Mouse (Mus musculus) hindbrain, embryonic 10.5 days (tissue): ENCODE data around the gene Lyar. TPM values are rescaled to one million over a fixed set of nuclear protein-coding genes. Genes with fewer than 3 reads are reported as not detected.

Experiments used
- DNase-seq: peaks from one replicate; pipeline ENCODE4 v3.0.0-alpha.2; 2017; ENCODE audit warnings: low spot score
- H3K27ac ChIP-seq: fragments of 300-500 bp; sonication (generic); 2 replicates; pipeline ENCODE4 v1.5.1; 2016; ENCODE audit warnings: mild to moderate bottlenecking, moderate library complexity
- H3K27me3 ChIP-seq: fragments of 300-500 bp; sonication (generic); 2 replicates; pipeline ENCODE4 v1.6.1; 2016; ENCODE audit warnings: mild to moderate bottlenecking; ENCODE audit not compliant: poor library complexity, insufficient read depth, severe bottlenecking
- H3K36me3 ChIP-seq: fragments of 300-500 bp; sonication (generic); 2 replicates; pipeline ENCODE4 v1.6.1; 2016; ENCODE audit warnings: mild to moderate bottlenecking, moderate library complexity
- H3K4me1 ChIP-seq: fragments of 300-500 bp; sonication (generic); replicated peaks from 2 replicates; pipeline ENCODE4 v1.6.1; 2016; ENCODE audit warnings: mild to moderate bottlenecking
- H3K4me3 ChIP-seq: fragments of 300-500 bp; sonication (generic); 2 replicates; pipeline ENCODE4 v1.5.1; 2016; ENCODE audit warnings: mild to moderate bottlenecking, moderate library complexity
- H3K9me3 ChIP-seq: fragments of 300-500 bp; sonication (generic); 2 replicates; pipeline ENCODE4 v1.6.1; 2016; ENCODE audit warnings: mild to moderate bottlenecking, moderate library complexity
- WGBS: fragments of 180-500 bp; shearing (Covaris S2); methylation state at CpG from one replicate; pipeline ENCODE4 v1.1.7; 2016; 5-methylcytosine and 5-hydroxymethylcytosine counted together
- polyA plus RNA-seq: library from polyadenylated mRNA; unstranded; fragments of >200 nt; fragmentation: Nextera tagmentation; extraction: Ambion mirVana; gene quantifications from 2 replicates; pipeline ENCODE4 v1.2.1, GENCODE M21; 2016

Lyar gene
- 101 and 148 TPM in 2 replicates for polyA plus RNA-seq

- WGBS: under 1% methylated on average over 55 of the region's 55 CpGs
- Histone ChIP-seq H3K27ac (peak within 1 kb of the TSS; percentile 91), H3K4me1 (peaks cover 27% of the 10 kb centered on the region)
Observed at GRCm38 (mm10) chr5:38220328-38220912, at the start of gene Lyar, which contains the start of gene Zbtb49. Gene Lyar (plus strand): TSS chr5:38220470. Gene Zbtb49 (minus strand): TSS chr5:38220457.

GRCm38 (mm10) chr5:38173766-38174165, 46.5 kb upstream of the Lyar start:
- Histone ChIP-seq H3K27ac (no peak overlapping the region), H3K36me3 (no peaks in the 10 kb centered on the region), H3K4me3 (no peak overlapping the region), H3K27me3 (no peaks in the 10 kb centered on the region), H3K9me3 (no peaks in the 10 kb centered on the region), H3K4me1 (no peaks in the 10 kb centered on the region)
- WGBS: 48% methylated on average over 5 of the region's 5 CpGs
- no peak for DNase-seq

More at GRCm38 (mm10) chr5:38220328-38220912, at the start of gene Lyar, which contains the start of gene Zbtb49:
- DNase-seq: peak; percentile 95
- Histone ChIP-seq H3K27me3 (no peaks in the 10 kb centered on the region), H3K36me3 (peaks cover 49% of the 10 kb centered on the region), H3K9me3 (no peaks in the 10 kb centered on the region), H3K4me3 (peak within 1 kb of the TSS; percentile 95)

- 87% methylated on average over 16 of the region's 16 CpGs for WGBS
- Histone ChIP-seq H3K27me3 (no peaks in the 10 kb centered on the region), H3K36me3 (no peaks in the 10 kb centered on the region), H3K9me3 (no peaks in the 10 kb centered on the region), H3K4me1 (no peaks in the 10 kb centered on the region), H3K4me3 (no peak overlapping the region), H3K27ac (no peak overlapping the region)
- DNase-seq: no peak
Observed at GRCm38 (mm10) chr5:38174256-38174912, 45.9 kb upstream of the Lyar start.

DNA sequence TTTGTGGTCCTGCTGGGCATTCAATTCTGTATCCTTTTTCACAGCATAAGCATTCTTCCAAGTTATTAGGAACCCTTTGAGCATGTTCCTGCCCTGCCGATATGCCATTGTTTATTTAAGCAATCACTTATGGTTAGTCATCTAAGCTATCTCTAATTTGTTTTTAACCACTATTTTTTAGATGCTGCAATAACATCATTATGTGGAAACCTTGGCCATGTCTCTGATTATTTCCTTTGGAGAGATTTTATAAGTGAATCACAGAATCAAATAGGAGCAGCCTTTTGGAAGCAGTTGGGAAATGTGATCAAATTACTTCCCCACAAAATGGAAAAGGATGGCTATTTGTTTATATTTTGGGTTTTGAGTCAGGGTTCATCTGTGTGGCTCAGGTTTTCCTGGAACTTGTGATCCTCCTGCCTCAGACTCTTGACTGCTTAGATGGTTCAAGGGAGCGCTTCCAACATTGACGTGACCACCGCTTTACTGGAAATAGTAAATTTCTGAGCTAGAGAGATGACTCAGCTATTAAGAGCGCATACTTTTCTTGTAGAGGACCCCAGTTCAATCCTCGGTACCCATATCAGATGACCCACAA, 35.5 kb upstream of the Lyar start:
- Histone ChIP-seq H3K36me3 (no peaks in the 10 kb centered on the region), H3K27ac (no peak overlapping the region), H3K27me3 (no peaks in the 10 kb centered on the region), H3K4me1 (no peaks in the 10 kb centered on the region), H3K9me3 (no peaks in the 10 kb centered on the region), H3K4me3 (no peak overlapping the region)
- no peak for DNase-seq
- 91% methylated on average over 6 of the region's 6 CpGs for WGBS

GRCm38 (mm10) chr5:38187006-38187405, 33.3 kb upstream of the Lyar start:
- no peak overlapping the region for H3K27ac ChIP-seq
- no peaks in the 10 kb centered on the region for H3K36me3 ChIP-seq
- no peak overlapping the region for H3K4me3 ChIP-seq
- DNase-seq: no peak
- no peaks in the 10 kb centered on the region for H3K4me1 ChIP-seq
- H3K9me3 ChIP-seq: no peaks in the 10 kb centered on the region
- 80% methylated on average over 2 of the region's 2 CpGs for WGBS
- H3K27me3 ChIP-seq: no peaks in the 10 kb centered on the region

- H3K27ac ChIP-seq: no peak overlapping the region
- H3K36me3 ChIP-seq: no peaks in the 10 kb centered on the region
- DNase-seq: no peak
- 91% methylated on average over 3 of the region's 3 CpGs for WGBS
- no peaks in the 10 kb centered on the region for H3K27me3 ChIP-seq
- H3K9me3 ChIP-seq: no peaks in the 10 kb centered on the region
- peaks cover 7% of the 10 kb centered on the region; the same call in 1 of the 2 replicates for H3K4me1 ChIP-seq
- H3K4me3 ChIP-seq: no peak overlapping the region
Observed at GRCm38 (mm10) chr5:38190907-38191306, 29.4 kb upstream of the Lyar start.

- no peak for DNase-seq
- Histone ChIP-seq H3K36me3 (peaks cover 12% of the 10 kb centered on the region), H3K27me3 (no peaks in the 10 kb centered on the region), H3K9me3 (no peaks in the 10 kb centered on the region), H3K4me3 (no peak overlapping the region), H3K4me1 (peaks cover 7% of the 10 kb centered on the region; the same call in 1 of the 2 replicates), H3K27ac (no peak overlapping the region)
- 49% methylated on average over 2 of the region's 2 CpGs for WGBS
Observed at GRCm38 (mm10) chr5:38194946-38195345, 25.3 kb upstream of the Lyar start.

GRCm38 (mm10) chr5:38195941-38196340, 24.3 kb upstream of the Lyar start:
- Histone ChIP-seq H3K9me3 (no peaks in the 10 kb centered on the region), H3K36me3 (peaks cover 20% of the 10 kb centered on the region), H3K27ac (no peak overlapping the region), H3K4me1 (peaks cover 7% of the 10 kb centered on the region; the same call in 1 of the 2 replicates), H3K4me3 (no peak overlapping the region), H3K27me3 (no peaks in the 10 kb centered on the region)
- no peak for DNase-seq

- H3K4me1 ChIP-seq: peaks cover 7% of the 10 kb centered on the region; the same call in 1 of the 2 replicates
- H3K9me3 ChIP-seq: no peaks in the 10 kb centered on the region
- H3K27me3 ChIP-seq: no peaks in the 10 kb centered on the region
- no peak overlapping the region for H3K27ac ChIP-seq
- WGBS: 74% methylated on average over 5 of the region's 5 CpGs
- no peak overlapping the region for H3K4me3 ChIP-seq
- H3K36me3 ChIP-seq: peaks cover 31% of the 10 kb centered on the region
- no peak for DNase-seq
Observed at GRCm38 (mm10) chr5:38196821-38197481, 23.3 kb upstream of the Lyar start.

DNA sequence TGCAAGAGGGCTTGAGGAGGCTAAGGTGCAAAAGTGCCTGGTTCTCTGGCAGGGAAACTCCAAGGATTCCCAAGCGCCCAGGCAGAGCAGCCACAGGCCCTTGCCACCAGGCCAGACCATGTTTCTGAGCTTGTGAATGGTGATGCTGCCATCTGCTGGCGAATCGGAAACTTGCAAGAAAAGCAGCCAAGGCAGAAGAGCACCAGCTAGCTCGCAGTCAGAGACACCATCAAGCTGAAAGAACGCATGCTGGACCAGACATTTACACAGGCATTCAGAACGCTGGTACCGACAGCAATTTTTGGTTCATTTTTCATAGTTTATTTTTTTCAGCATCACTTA, 22.8 kb upstream of the Lyar start:
- Histone ChIP-seq H3K36me3 (peaks cover 36% of the 10 kb centered on the region), H3K4me3 (no peak overlapping the region), H3K27me3 (no peaks in the 10 kb centered on the region), H3K27ac (no peak overlapping the region), H3K4me1 (peaks cover 7% of the 10 kb centered on the region; the same call in 1 of the 2 replicates), H3K9me3 (no peaks in the 10 kb centered on the region)
- peak; percentile 89 for DNase-seq
- WGBS: 25% methylated on average over 7 of the region's 7 CpGs

DNA sequence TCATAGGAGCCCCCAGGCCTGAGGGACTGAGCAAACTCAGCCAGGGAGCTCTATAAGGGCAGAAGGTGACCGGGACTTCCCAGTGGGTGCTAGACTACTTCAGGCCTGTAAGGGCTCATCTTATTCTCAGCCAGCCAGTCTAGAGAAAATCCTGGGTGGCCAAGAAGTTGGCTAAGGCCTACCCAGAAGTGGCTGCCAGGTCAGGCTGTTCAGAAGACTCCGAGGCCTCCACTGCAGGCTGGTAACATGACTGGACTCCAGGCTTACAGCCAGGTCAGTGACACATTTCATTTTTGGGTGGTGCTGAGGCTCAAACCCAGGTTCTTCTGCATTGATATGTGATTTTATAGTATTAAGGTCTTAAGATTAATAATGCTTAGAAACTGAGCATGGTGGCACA, 20.6 kb upstream of the Lyar start:
- Histone ChIP-seq H3K27me3 (no peaks in the 10 kb centered on the region), H3K4me1 (peaks cover 6% of the 10 kb centered on the region; the same call in 1 of the 2 replicates), H3K36me3 (peaks cover 58% of the 10 kb centered on the region), H3K9me3 (no peaks in the 10 kb centered on the region), H3K4me3 (no peak overlapping the region), H3K27ac (no peak overlapping the region)
- no peak for DNase-seq
- WGBS: 96% methylated on average over 2 of the region's 2 CpGs

- Histone ChIP-seq H3K36me3 (peaks cover 80% of the 10 kb centered on the region), H3K9me3 (no peaks in the 10 kb centered on the region), H3K27me3 (no peaks in the 10 kb centered on the region), H3K27ac (no peak overlapping the region), H3K4me3 (no peak overlapping the region), H3K4me1 (no peaks in the 10 kb centered on the region; the same call in 1 of the 2 replicates)
- 88% methylated on average over 7 of the region's 7 CpGs for WGBS
- no peak for DNase-seq
Observed at GRCm38 (mm10) chr5:38205303-38205726, 15.0 kb upstream of the Lyar start.

DNA sequence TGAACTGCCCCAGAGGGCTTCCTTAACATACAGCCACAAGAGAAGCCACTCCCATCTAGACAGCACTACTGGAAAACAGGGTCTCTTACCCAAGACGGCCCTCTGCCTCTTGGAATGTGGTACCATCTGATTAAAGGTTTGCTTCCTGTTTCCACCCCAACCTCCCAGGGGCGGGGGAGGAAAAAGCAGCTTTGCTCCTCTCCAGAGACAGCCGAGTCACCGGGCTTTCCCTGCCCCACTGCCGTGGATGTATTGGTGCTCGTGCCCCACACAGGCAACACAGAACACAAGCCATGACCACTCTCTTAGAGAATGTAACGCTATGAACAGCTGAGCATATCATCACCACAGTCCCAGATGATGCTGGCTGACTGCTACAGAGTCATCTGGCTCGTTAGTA, 11.3 kb upstream of the Lyar start:
- 83% methylated on average over 8 of the region's 8 CpGs for WGBS
- no peak for DNase-seq
- Histone ChIP-seq H3K4me1 (no peaks in the 10 kb centered on the region; the same call in 1 of the 2 replicates), H3K36me3 (peaks cover 79% of the 10 kb centered on the region), H3K4me3 (no peak overlapping the region), H3K27me3 (no peaks in the 10 kb centered on the region), H3K9me3 (no peaks in the 10 kb centered on the region), H3K27ac (no peak overlapping the region)
